Mouse (Mus musculus) limb, embryonic 13.5 days (tissue): ENCODE measurements around the gene Lrrc1. TPM values are rescaled to one million over a fixed set of nuclear protein-coding genes. Genes with fewer than 3 reads are reported as not detected.

Experiments used
- ATAC-seq: fragments of 200-750 bp; cut with Nextera tagmentation; 2 replicates; pipeline ENCODE4 v1.8.0; 2017; ENCODE audit warnings: low read depth, moderate number of reproducible peaks, moderate TSS enrichment; ENCODE audit not compliant: low FRiP score
- H3K27ac ChIP-seq: fragments of 300-500 bp; sonication (generic); 2 replicates; pipeline ENCODE4 v1.5.1; 2015; ENCODE audit warnings: inconsistent platforms, mild to moderate bottlenecking, moderate library complexity
- H3K27me3 ChIP-seq: fragments of 300-500 bp; sonication (generic); 2 replicates; pipeline ENCODE4 v1.6.1; 2015; ENCODE audit warnings: mild to moderate bottlenecking, inconsistent platforms
- H3K36me3 ChIP-seq: fragments of 300-500 bp; sonication (generic); 2 replicates; pipeline ENCODE4 v1.6.1; 2015; ENCODE audit warnings: inconsistent platforms, mild to moderate bottlenecking, moderate library complexity
- H3K4me1 ChIP-seq: fragments of 300-500 bp; sonication (generic); 2 replicates; pipeline ENCODE4 v1.6.1; 2015; ENCODE audit warnings: inconsistent platforms
- H3K4me2 ChIP-seq: fragments of 300-500 bp; sonication (generic); replicated peaks from 2 replicates; pipeline ENCODE4 v1.6.1; 2015; ENCODE audit warnings: inconsistent platforms, mild to moderate bottlenecking, moderate library complexity
- H3K4me3 ChIP-seq: fragments of 300-500 bp; sonication (generic); 2 replicates; pipeline ENCODE4 v1.5.1; 2015; ENCODE audit warnings: moderate library complexity, mild to moderate bottlenecking, inconsistent platforms
- H3K9ac ChIP-seq: fragments of 300-500 bp; sonication (generic); 2 replicates; pipeline ENCODE4 v1.6.1; 2015; ENCODE audit warnings: mild to moderate bottlenecking, inconsistent platforms
- H3K9me3 ChIP-seq: fragments of 300-500 bp; sonication (generic); 2 replicates; pipeline ENCODE4 v1.6.1; 2016; ENCODE audit warnings: inconsistent platforms
- WGBS: fragments of 180-500 bp; shearing (Covaris S2); methylation state at CpG from one replicate; pipeline ENCODE4 v1.1.7; 2015; 5-methylcytosine and 5-hydroxymethylcytosine counted together
- polyA plus RNA-seq: library from polyadenylated mRNA; unstranded; fragments of >200 nt; fragmentation: Nextera tagmentation; extraction: Ambion mirVana; gene quantifications from 2 replicates; pipeline ENCODE4 v1.2.1, GENCODE M21; 2015

Gene Lrrc1
- polyA plus RNA-seq, 1 experiment from 2014 or later: 12.2 TPM

DNA sequence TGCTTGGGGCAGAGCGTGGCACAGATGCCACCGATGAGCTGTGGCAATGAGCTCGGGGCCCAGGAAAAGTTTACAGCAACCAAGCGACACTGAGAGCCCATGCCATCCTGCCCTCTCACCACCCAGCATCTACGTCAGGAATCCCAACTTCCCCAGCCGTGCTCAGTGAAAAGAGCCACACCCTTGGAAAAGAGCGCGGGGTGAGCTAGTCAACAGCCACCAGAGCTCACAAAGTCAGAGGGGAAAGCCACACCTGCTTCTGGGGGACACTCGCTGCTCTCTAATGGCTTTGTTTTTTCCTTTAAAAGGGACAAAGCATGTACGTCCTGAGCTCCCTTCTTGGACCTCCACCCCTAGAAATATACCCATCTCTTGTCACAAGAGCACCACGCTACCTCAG is 56.1 kb downstream of the Lrrc1 start:
- no peak overlapping the region for H3K27ac ChIP-seq
- H3K27me3 ChIP-seq: no peaks in the 10 kb centered on the region
- 89% methylated on average over 11 of the region's 11 CpGs for WGBS
- H3K4me1 ChIP-seq: 0 out of 2 replicates have a peak, but pooled peaks cover 6% of the 10 kb centered on the region
- no peaks in the 10 kb centered on the region for H3K9me3 ChIP-seq
- no peak overlapping the region for H3K9ac ChIP-seq
- ATAC-seq: no peak
- H3K36me3 ChIP-seq: no peaks in the 10 kb centered on the region
- H3K4me3 ChIP-seq: no peak overlapping the region
- no peak overlapping the region for H3K4me2 ChIP-seq

GRCm38 (mm10) chr9:77487427-77487826 is 57.2 kb downstream of the Lrrc1 start:
- H3K4me2 ChIP-seq: no peak overlapping the region
- no peaks in the 10 kb centered on the region for H3K36me3 ChIP-seq
- H3K27me3 ChIP-seq: no peaks in the 10 kb centered on the region
- H3K4me1 ChIP-seq: peaks cover 9% of the 10 kb centered on the region; the same call in 1 of the 2 replicates
- H3K27ac ChIP-seq: no peak overlapping the region
- H3K9me3 ChIP-seq: no peaks in the 10 kb centered on the region
- no peak overlapping the region for H3K9ac ChIP-seq
- 86% methylated on average over 7 of the region's 7 CpGs for WGBS
- H3K4me3 ChIP-seq: no peak overlapping the region
- no peak for ATAC-seq

DNA sequence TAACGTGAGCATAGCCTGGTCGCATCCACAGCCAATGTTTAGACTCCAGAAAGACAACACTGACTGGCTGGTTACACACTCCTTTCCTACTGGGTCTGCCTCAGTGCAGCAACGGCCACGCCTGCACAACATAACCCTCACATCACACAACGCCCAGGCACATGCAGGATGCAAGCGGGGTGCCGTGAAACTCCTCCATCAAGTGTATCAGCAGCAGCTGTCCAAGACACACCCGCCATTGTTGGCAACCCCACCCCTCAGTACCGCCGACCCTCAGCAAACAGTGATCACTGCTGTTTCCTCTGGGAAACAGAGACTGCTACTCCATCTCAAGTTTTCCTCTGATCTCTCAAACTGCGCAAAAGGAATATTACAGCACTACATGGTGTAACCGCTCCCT is 58.8 kb downstream of the Lrrc1 start:
- Histone ChIP-seq H3K27me3 (no peaks in the 10 kb centered on the region), H3K4me3 (no peak overlapping the region), H3K9ac (no peak overlapping the region), H3K9me3 (no peaks in the 10 kb centered on the region), H3K27ac (no peak overlapping the region), H3K36me3 (no peaks in the 10 kb centered on the region), H3K4me2 (no peak overlapping the region), H3K4me1 (peaks cover 21% of the 10 kb centered on the region)
- WGBS: 88% methylated on average over 12 of the region's 12 CpGs
- ATAC-seq: no peak

GRCm38 (mm10) chr9:77484751-77485150 is 59.9 kb downstream of the Lrrc1 start:
- no peaks in the 10 kb centered on the region for H3K9me3 ChIP-seq
- H3K4me1 ChIP-seq: peaks cover 28% of the 10 kb centered on the region
- H3K36me3 ChIP-seq: no peaks in the 10 kb centered on the region
- no peak overlapping the region for H3K27ac ChIP-seq
- ATAC-seq: no peak
- no peak overlapping the region for H3K9ac ChIP-seq
- no peak overlapping the region for H3K4me3 ChIP-seq
- H3K27me3 ChIP-seq: no peaks in the 10 kb centered on the region
- no peak overlapping the region for H3K4me2 ChIP-seq
- WGBS: 89% methylated on average over 10 of the region's 10 CpGs

GRCm38 (mm10) chr9:77483559-77483958 is 61.1 kb downstream of the Lrrc1 start:
- H3K9me3 ChIP-seq: no peaks in the 10 kb centered on the region
- H3K27me3 ChIP-seq: no peaks in the 10 kb centered on the region
- no peak overlapping the region for H3K9ac ChIP-seq
- H3K4me3 ChIP-seq: no peak overlapping the region
- H3K4me1 ChIP-seq: peaks cover 35% of the 10 kb centered on the region
- no peak overlapping the region for H3K4me2 ChIP-seq
- WGBS: 93% methylated on average over 3 of the region's 3 CpGs
- no peaks in the 10 kb centered on the region for H3K36me3 ChIP-seq
- no peak overlapping the region for H3K27ac ChIP-seq
- ATAC-seq: no peak

GRCm38 (mm10) chr9:77482281-77482680 is 62.4 kb downstream of the Lrrc1 start:
- WGBS: 57% methylated on average over 5 of the region's 5 CpGs
- no peak for ATAC-seq
- no peaks in the 10 kb centered on the region for H3K9me3 ChIP-seq
- no peak overlapping the region for H3K4me3 ChIP-seq
- H3K4me1 ChIP-seq: peaks cover 43% of the 10 kb centered on the region
- no peak overlapping the region for H3K9ac ChIP-seq
- peak overlapping the region; percentile 33; the same call in 1 of the 2 replicates for H3K27ac ChIP-seq
- H3K4me2 ChIP-seq: no peak overlapping the region
- no peaks in the 10 kb centered on the region for H3K36me3 ChIP-seq
- H3K27me3 ChIP-seq: no peaks in the 10 kb centered on the region

DNA sequence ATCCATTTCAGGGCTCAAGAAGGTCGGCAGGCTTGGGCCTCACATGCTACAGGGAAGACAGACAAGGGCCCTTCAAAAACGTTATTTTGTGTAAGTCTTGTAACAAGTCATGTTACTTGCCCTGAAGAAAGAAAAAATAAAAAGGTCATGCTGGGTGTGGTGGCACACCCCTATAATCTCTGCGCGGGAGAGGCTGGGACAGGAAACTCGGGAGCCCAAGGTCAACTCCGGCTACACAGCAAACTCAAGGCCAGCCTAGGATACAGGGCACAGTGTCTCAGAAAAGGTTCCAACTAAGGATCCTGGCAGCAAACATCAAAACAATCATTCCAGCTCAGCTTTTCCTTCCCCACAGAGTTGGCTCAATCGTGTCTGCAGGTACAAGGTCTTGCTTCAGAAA is 63.3 kb downstream of the Lrrc1 start:
- peaks cover 45% of the 10 kb centered on the region for H3K4me1 ChIP-seq
- no peak overlapping the region for H3K9ac ChIP-seq
- ATAC-seq: no peak
- H3K4me2 ChIP-seq: no peak overlapping the region
- H3K9me3 ChIP-seq: no peaks in the 10 kb centered on the region
- H3K4me3 ChIP-seq: no peak overlapping the region
- H3K27ac ChIP-seq: no peak overlapping the region
- 57% methylated on average over 7 of the region's 7 CpGs for WGBS
- no peaks in the 10 kb centered on the region for H3K27me3 ChIP-seq
- H3K36me3 ChIP-seq: no peaks in the 10 kb centered on the region

GRCm38 (mm10) chr9:77480574-77481319 is 63.9 kb downstream of the Lrrc1 start:
- peaks cover 45% of the 10 kb centered on the region for H3K4me1 ChIP-seq
- H3K4me2 ChIP-seq: no peak overlapping the region
- H3K27ac ChIP-seq: no peak overlapping the region
- 71% methylated on average over 9 of the region's 9 CpGs for WGBS
- no peaks in the 10 kb centered on the region for H3K27me3 ChIP-seq
- H3K9me3 ChIP-seq: no peaks in the 10 kb centered on the region
- no peak for ATAC-seq
- H3K4me3 ChIP-seq: no peak overlapping the region
- no peaks in the 10 kb centered on the region for H3K36me3 ChIP-seq
- no peak overlapping the region for H3K9ac ChIP-seq

DNA sequence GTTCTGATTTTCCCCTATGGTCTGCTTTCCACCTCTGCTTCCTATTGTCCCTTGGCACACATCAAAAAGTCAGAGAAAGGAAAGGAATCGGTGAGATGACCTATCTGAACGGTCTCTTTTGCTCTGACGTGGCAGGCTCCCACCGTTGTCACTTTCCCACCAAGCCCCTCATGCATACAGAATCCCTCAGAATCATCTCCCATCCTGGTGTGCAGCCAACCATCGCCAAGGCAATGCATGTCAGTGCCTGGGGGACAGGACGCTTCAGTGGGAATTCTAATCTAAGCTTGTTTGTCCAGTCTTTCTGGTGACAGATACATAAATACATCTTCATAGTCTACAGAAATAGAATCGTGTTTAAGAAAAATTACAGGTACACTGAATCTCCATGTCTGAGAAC is 64.7 kb downstream of the Lrrc1 start:
- H3K36me3 ChIP-seq: no peaks in the 10 kb centered on the region
- ATAC-seq: no peak
- no peak overlapping the region for H3K4me2 ChIP-seq
- no peak overlapping the region for H3K4me3 ChIP-seq
- WGBS: 84% methylated on average over 7 of the region's 7 CpGs
- no peaks in the 10 kb centered on the region for H3K9me3 ChIP-seq
- H3K9ac ChIP-seq: no peak overlapping the region
- H3K27ac ChIP-seq: no peak overlapping the region
- no peaks in the 10 kb centered on the region for H3K27me3 ChIP-seq
- peaks cover 42% of the 10 kb centered on the region for H3K4me1 ChIP-seq

DNA sequence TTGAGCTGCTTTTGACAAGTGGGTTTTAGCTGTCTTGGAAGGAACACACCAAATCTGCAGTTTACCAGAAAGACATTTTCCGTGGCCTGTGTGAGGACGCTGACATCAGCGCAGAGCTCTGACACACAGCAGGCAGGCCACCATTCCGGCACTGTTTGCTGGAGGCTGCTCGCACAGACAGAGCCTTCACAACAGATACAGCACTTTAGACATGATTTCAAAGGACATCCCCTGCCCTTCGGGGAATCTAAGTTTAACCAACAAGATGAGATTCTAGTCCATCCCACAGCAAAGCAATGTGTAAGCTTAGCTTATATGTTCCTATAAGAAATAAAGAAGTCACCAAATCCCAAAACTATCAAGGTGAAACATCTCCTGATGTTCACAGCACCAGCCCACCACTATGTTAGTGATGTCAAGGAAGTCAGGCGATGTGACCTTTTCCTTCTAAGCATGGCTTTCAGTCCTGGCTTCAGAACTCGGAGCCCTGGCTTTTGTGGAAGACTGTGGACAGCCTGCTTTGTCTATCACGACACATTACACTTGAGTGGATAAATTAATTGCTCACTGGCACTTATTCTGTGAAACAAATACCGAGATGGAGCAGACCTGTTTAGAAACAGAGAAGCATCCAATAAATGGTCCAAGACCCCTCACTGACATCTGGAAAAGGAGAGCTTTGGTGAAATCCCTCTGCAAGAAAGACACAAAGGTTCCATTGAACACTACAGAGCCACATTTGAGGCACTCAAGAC is 66.3 kb downstream of the Lrrc1 start:
- no peaks in the 10 kb centered on the region for H3K36me3 ChIP-seq
- no peak overlapping the region for H3K9ac ChIP-seq
- peaks cover 39% of the 10 kb centered on the region for H3K4me1 ChIP-seq
- 78% methylated on average over 10 of the region's 10 CpGs for WGBS
- no peak for ATAC-seq
- no peak overlapping the region for H3K4me2 ChIP-seq
- H3K27ac ChIP-seq: no peak overlapping the region
- H3K27me3 ChIP-seq: no peaks in the 10 kb centered on the region
- H3K4me3 ChIP-seq: no peak overlapping the region
- no peaks in the 10 kb centered on the region for H3K9me3 ChIP-seq

- H3K4me3 ChIP-seq: no peak overlapping the region
- H3K9ac ChIP-seq: no peak overlapping the region
- ATAC-seq: no peak
- no peak overlapping the region for H3K27ac ChIP-seq
- H3K9me3 ChIP-seq: no peaks in the 10 kb centered on the region
- WGBS: 92% methylated on average over 4 of the region's 4 CpGs
- H3K4me2 ChIP-seq: no peak overlapping the region
- H3K27me3 ChIP-seq: no peaks in the 10 kb centered on the region
- no peaks in the 10 kb centered on the region for H3K36me3 ChIP-seq
- H3K4me1 ChIP-seq: peaks cover 26% of the 10 kb centered on the region
Observed at GRCm38 (mm10) chr9:77474535-77474934, 70.1 kb downstream of the Lrrc1 start.

- H3K36me3 ChIP-seq: peaks cover 9% of the 10 kb centered on the region
- no peak overlapping the region for H3K27ac ChIP-seq
- ATAC-seq: no peak
- H3K27me3 ChIP-seq: no peaks in the 10 kb centered on the region
- H3K4me1 ChIP-seq: peaks cover 13% of the 10 kb centered on the region
- H3K9ac ChIP-seq: no peak overlapping the region
- no peaks in the 10 kb centered on the region for H3K9me3 ChIP-seq
- 57% methylated on average over 8 of the region's 8 CpGs for WGBS
- H3K4me3 ChIP-seq: no peak overlapping the region
- no peak overlapping the region for H3K4me2 ChIP-seq
Observed at GRCm38 (mm10) chr9:77472557-77472956, 72.1 kb downstream of the Lrrc1 start.
